Mouse (Mus musculus) layer of hippocampus, adult 6 months (tissue): ENCODE measurements around the gene Ggt6. TPM values are rescaled to one million over a fixed set of nuclear protein-coding genes. Genes with fewer than 3 reads are reported as not detected.

ENCODE experiments used
- long read RNA-seq, 2 experiments: library from polyadenylated mRNA; unstranded; transcript quantifications; one replicate each; pipeline ENCODE4 v2.0.0; 2019 to 2020
- microRNA-seq: library from miRNA; unstranded; fragments of <30 nt; microRNA quantifications from one replicate; pipeline ENCODE4 v1.2.0, GENCODE M21; 2020
- polyA plus RNA-seq: library from polyadenylated mRNA; unstranded; fragments of <200 nt; fragmentation: Nextera tagmentation; gene quantifications from 2 replicates; pipeline ENCODE4 v1.2.3, GENCODE M21; 2021

Ggt6 gene
- 0.16 and 0.21 TPM in 2 replicates for polyA plus RNA-seq
- long read RNA-seq, experiment 1 = 0 reads
- long read RNA-seq, experiment 2, partial matches to known transcripts = 0 of 1 reads
- long read RNA-seq, experiment 2, other reads (novel, unspliced or antisense) = 1 of 1 reads

DNA sequence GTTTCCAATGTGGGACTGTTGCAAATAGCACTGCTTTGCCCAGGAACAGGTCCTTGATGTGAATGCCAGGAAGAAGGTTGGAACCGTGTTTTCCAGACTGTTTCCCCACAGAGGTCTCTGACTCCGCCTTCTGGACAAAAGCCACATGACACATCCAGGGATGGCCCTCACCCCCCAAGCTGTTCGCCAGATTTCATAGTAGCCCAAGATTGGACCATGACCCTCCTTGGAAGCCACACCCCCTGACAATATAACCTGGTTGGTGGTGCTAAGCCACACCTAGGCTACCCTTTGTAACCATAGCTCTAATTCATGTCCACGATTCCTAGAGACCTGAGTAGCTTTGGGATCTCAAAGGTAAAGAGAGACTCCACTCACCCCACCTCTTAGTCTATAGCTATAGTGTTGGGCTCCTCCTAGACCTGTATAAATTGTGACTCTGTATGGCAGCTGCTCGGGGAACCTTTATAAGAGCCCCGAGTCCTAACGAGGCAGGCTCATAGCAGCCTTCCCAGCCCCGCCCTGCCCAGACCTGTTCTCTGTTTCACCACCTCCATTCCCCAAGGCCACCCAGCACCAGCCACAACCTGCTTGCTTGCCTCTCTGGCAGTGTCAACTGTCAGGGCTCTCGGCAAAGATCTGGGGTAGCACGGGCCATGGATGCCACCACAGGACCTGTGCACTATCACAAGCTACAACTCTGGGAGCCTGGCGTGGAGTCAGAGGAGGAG, at the start of gene Ggt6:
TSS of gene Ggt6 (plus strand) at position 564 of the 731 bp plus-strand sequence.

DNA sequence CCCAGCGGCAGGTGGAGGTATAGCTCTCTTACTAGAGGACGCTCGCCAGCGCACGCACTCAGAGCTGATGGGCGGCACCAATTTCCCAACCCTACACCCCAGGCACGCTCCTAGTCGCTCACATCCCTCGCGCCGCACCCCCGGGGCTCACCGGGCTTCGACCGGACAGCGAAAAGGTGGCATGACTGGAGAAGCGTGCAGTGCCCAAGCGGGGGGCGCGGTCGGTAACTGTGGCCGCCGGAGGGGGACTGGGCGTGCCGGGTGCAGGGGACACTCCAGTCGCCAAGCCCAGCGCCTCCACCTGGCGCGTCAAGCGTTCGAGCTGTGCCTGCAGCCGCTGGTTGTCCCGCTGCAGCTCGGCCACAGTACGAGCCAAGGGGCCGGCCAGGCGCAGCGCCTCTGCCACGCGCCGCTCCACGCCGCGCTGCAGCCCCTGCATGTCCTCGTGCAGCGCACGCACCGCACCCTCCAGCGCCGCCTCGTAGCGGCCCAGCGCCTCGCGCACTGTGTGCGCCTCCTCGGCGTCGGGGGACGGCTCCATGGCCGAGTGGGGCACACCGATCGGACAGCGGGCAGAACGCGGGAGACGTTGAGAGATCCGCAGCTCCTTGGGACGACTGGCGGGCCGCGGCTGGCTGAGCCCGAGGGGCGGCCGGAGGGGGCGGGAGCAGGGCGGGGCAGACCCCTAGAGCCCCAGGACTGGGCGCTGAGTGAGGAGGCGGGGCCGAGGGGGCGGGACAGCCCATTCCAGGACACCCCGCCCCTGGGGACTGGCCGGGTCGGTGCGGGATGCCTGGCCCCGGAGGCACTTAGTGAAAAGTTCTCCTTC, 24.0 kb upstream of the Ggt6 start, which contains the start of gene Smtnl2:
TSS of gene Smtnl2 (minus strand) at position 621 of the 829 bp plus-strand sequence.

GRCm38 (mm10) chr11:72440965-72441664, 5.8 kb downstream of the Ggt6 start, which contains the start of gene Mybbp1a:
TSS of gene Mybbp1a (plus strand) at chr11:72441355.

Small RNA genes within 50 kb of the gene (microRNA-seq; reads per million reads assigned to microRNA genes)
- not detected for gene Mir6338

Other genes starting within 250 kb of the Ggt6 start
- 0.05 and 0.08 TPM in 2 replicates for gene Gm43951, start 228.7 kb upstream of the Ggt6 start, polyA plus RNA-seq
- gene 4933427D14Rik, start 228.1 kb upstream of the Ggt6 start, polyA plus RNA-seq = 2.5 and 3.0 TPM in 2 replicates
- 142 and 143 TPM in 2 replicates for gene Txndc17, start 228.0 kb upstream of the Ggt6 start, polyA plus RNA-seq
- 30.2 and 32.5 TPM in 2 replicates for gene Med31, start 219.9 kb upstream of the Ggt6 start, polyA plus RNA-seq
- 5.8 and 8.2 TPM in 2 replicates for gene Slc13a5, start 168.3 kb upstream of the Ggt6 start, polyA plus RNA-seq
- gene Xaf1, start 133.9 kb upstream of the Ggt6 start, polyA plus RNA-seq = 10.8 and 14.8 TPM in 2 replicates
- not detected in 2 replicates for gene Fbxo39, start 121.1 kb upstream of the Ggt6 start, polyA plus RNA-seq
- 6.6 and 11.4 TPM in 2 replicates for gene Tekt1, start 73.1 kb upstream of the Ggt6 start, polyA plus RNA-seq
- 0.80 and 1.1 TPM in 2 replicates for gene Smtnl2, start 23.8 kb upstream of the Ggt6 start, polyA plus RNA-seq
- gene Mybbp1a, start 5.8 kb downstream of the Ggt6 start, polyA plus RNA-seq = 9.0 and 9.3 TPM in 2 replicates
- 5.6 and 5.7 TPM in 2 replicates for gene Spns2, start 54.4 kb downstream of the Ggt6 start, polyA plus RNA-seq
- gene Spns3, start 115.0 kb downstream of the Ggt6 start, polyA plus RNA-seq = 0.24 and 0.30 TPM in 2 replicates
- gene Ube2g1, start 171.8 kb downstream of the Ggt6 start, polyA plus RNA-seq = 17.5 and 18.2 TPM in 2 replicates